Mouse (Mus musculus) monocyte, adult 2 months (primary cell): Measurements from ENCODE around the gene Lgr4.
"Not testable (repeated sequence)": the region's sequence is repeated elsewhere in the genome, so short reads cannot be mapped to it uniquely, and the experiment has no call there.

ENCODE experiments used
- DNase-seq, 2 experiments: peaks; one replicate each; pipeline ENCODE4 v3.0.0; 2022; ENCODE audit warnings: low spot score in 2 of 2, low read depth in 1 of 2

Gene Lgr4

GRCm38 (mm10) chr2:109917496-109918413 is at the start of gene Lgr4:
TSS of gene Lgr4 (plus strand) at chr2:109917647.
- DNase-seq = peak; percentile 67 to 71

- not testable (repeated sequence) for DNase-seq
Observed at GRCm38 (mm10) chr2:109879429-109879828, 38.0 kb upstream of the Lgr4 start.

GRCm38 (mm10) chr2:109881111-109881510 is 36.3 kb upstream of the Lgr4 start:
- no peak for DNase-seq

GRCm38 (mm10) chr2:109881625-109882024 is 35.8 kb upstream of the Lgr4 start:
- no peak for DNase-seq

GRCm38 (mm10) chr2:109884106-109884505 is 33.3 kb upstream of the Lgr4 start:
- DNase-seq = no peak

- no peak for DNase-seq
Observed at GRCm38 (mm10) chr2:109884507-109884906, 32.9 kb upstream of the Lgr4 start.

GRCm38 (mm10) chr2:109890068-109890467 is 27.4 kb upstream of the Lgr4 start:
- DNase-seq = no peak

- peak; percentile 74 to 88 for DNase-seq
Observed at GRCm38 (mm10) chr2:109890597-109890996, 26.9 kb upstream of the Lgr4 start, which contains the start of gene Lin7c. TSS of gene Lin7c (plus strand) at chr2:109890853.

GRCm38 (mm10) chr2:109891031-109891430 is 26.4 kb upstream of the Lgr4 start:
- DNase-seq = no peak

GRCm38 (mm10) chr2:109891471-109891870 is 26.0 kb upstream of the Lgr4 start:
- DNase-seq = no peak

- DNase-seq = no peak
Observed at GRCm38 (mm10) chr2:109896311-109896710, 21.1 kb upstream of the Lgr4 start.

GRCm38 (mm10) chr2:109902869-109903268 is 14.6 kb upstream of the Lgr4 start:
- DNase-seq = no peak

- peak; percentile 45 to 65 for DNase-seq
Observed at GRCm38 (mm10) chr2:109904171-109904821, 13.2 kb upstream of the Lgr4 start.

GRCm38 (mm10) chr2:109909122-109909521 is 8.3 kb upstream of the Lgr4 start:
- DNase-seq = no peak

- no peak for DNase-seq
Observed at GRCm38 (mm10) chr2:109912216-109912615, 5.2 kb upstream of the Lgr4 start.

- no peak for DNase-seq
Observed at GRCm38 (mm10) chr2:109912766-109913165, 4.7 kb upstream of the Lgr4 start.

- DNase-seq = no peak
Observed at GRCm38 (mm10) chr2:109913241-109913640, 4.2 kb upstream of the Lgr4 start.

- DNase-seq = no peak
Observed at GRCm38 (mm10) chr2:109914601-109915000, 2.8 kb upstream of the Lgr4 start.

GRCm38 (mm10) chr2:109916782-109917495 is 508 bp upstream of the Lgr4 start:
- no peak for DNase-seq

- no peak for DNase-seq
Observed at GRCm38 (mm10) chr2:109918592-109919262, 1.3 kb downstream of the Lgr4 start.

GRCm38 (mm10) chr2:109920471-109920870 is 3.0 kb downstream of the Lgr4 start:
- no peak for DNase-seq
